Mouse (Mus musculus) heart, postnatal 0 days (tissue): ENCODE measurements at regions not wholly inside any gene's neighbourhood (a gene's known extent, or its start where the extent isn't known, plus 50 kb on each side); places are given as distances from the start of the nearest gene placed in this dataset.

ENCODE experiments used
- ATAC-seq: fragments of 200-750 bp; cut with Nextera tagmentation; 2 replicates; pipeline ENCODE4 v1.8.0; 2017; ENCODE audit warnings: low read depth, moderate number of reproducible peaks, moderate library complexity; ENCODE audit not compliant: insufficient read depth
- DNase-seq: peaks from one replicate; pipeline ENCODE4 v3.0.0-alpha.2; 2016; ENCODE audit warnings: low spot score
- H3K27ac ChIP-seq: fragments of 300-500 bp; sonication (generic); 2 replicates; pipeline ENCODE4 v1.5.1; 2014; ENCODE audit warnings: low read depth, mild to moderate bottlenecking
- H3K27me3 ChIP-seq: fragments of 300-500 bp; sonication (generic); 2 replicates; pipeline ENCODE4 v1.6.1; 2014; ENCODE audit warnings: low read length, mixed read lengths; ENCODE audit not compliant: control insufficient read depth, insufficient read depth
- H3K36me3 ChIP-seq: fragments of 300-500 bp; sonication (generic); replicated peaks from 2 replicates; pipeline ENCODE4 v1.6.1; 2014; ENCODE audit warnings: low read length, mixed read lengths; ENCODE audit not compliant: control insufficient read depth, insufficient read depth
- H3K4me1 ChIP-seq: fragments of 300-500 bp; sonication (generic); 2 replicates; pipeline ENCODE4 v1.6.1; 2014; ENCODE audit warnings: antibody characterized with exemption; ENCODE audit not compliant: control insufficient read depth, insufficient read depth
- H3K4me2 ChIP-seq: fragments of 300-500 bp; sonication (generic); 2 replicates; pipeline ENCODE4 v1.6.1; 2014; ENCODE audit warnings: low read depth, mild to moderate bottlenecking, low read length, moderate library complexity
- H3K4me3 ChIP-seq: fragments of 300-500 bp; sonication (generic); 2 replicates; pipeline ENCODE4 v1.5.1; 2014; ENCODE audit warnings: low read depth, low read length
- H3K9ac ChIP-seq: fragments of 300-500 bp; sonication (generic); replicated peaks from 2 replicates; pipeline ENCODE4 v1.6.1; 2014; ENCODE audit warnings: low read depth, low read length, mixed read lengths
- H3K9me3 ChIP-seq: fragments of 300-500 bp; sonication (generic); replicated peaks from 2 replicates; pipeline ENCODE4 v1.6.1; 2016; ENCODE audit warnings: low read length; ENCODE audit not compliant: control insufficient read depth
- CTCF ChIP-seq: IDR thresholded peaks from 2 replicates; pipeline ENCODE4 v1.5.1; 2016; ENCODE audit warnings: antibody characterized with exemption, control low read depth, low read depth
- EP300 ChIP-seq: IDR thresholded peaks from 2 replicates; pipeline ENCODE4 v1.6.1; 2016; ENCODE audit warnings: antibody characterized with exemption, low read depth
- WGBS: fragments of 180-500 bp; shearing (Covaris S2); extraction: QIAGEN DNeasy Blood & Tissue Kit; methylation state at CpG from one replicate; pipeline ENCODE4 v1.1.7; 2014; 5-methylcytosine and 5-hydroxymethylcytosine counted together

GRCm38 (mm10) chr3:121600841-121601240 lies 68.6 kb upstream of the Slc44a3 start:
- ATAC-seq (no peak), DNase-seq (no peak)
- Histone ChIP-seq H3K27ac (no peak overlapping the region), H3K9me3 (no peaks in the 10 kb centered on the region), H3K27me3 (no peaks in the 10 kb centered on the region), H3K9ac (no peak overlapping the region), H3K4me1 (no peaks in the 10 kb centered on the region), H3K4me2 (no peak overlapping the region), H3K4me3 (no peak overlapping the region), H3K36me3 (no peaks in the 10 kb centered on the region)
- TF ChIP-seq CTCF = no peak
- no peak for TF ChIP-seq EP300
- WGBS = 70% methylated on average over 10 of the region's 10 CpGs

GRCm38 (mm10) chr3:121600388-121600787 lies 68.2 kb upstream of the Slc44a3 start:
- ATAC-seq (no peak), DNase-seq (no peak)
- Histone ChIP-seq H3K36me3 (no peaks in the 10 kb centered on the region), H3K27me3 (no peaks in the 10 kb centered on the region), H3K9ac (no peak overlapping the region), H3K4me2 (no peak overlapping the region), H3K4me3 (no peak overlapping the region), H3K9me3 (no peaks in the 10 kb centered on the region), H3K27ac (no peak overlapping the region), H3K4me1 (no peaks in the 10 kb centered on the region)
- WGBS = 81% methylated on average over 4 of the region's 4 CpGs
- TF ChIP-seq EP300 (no peak), CTCF (no peak)

GRCm38 (mm10) chr3:121597988-121598387 lies 65.8 kb upstream of the Slc44a3 start:
- no peak overlapping the region for H3K4me3 ChIP-seq
- WGBS = 84% methylated on average over 4 of the region's 4 CpGs
- no peaks in the 10 kb centered on the region for H3K36me3 ChIP-seq
- no peaks in the 10 kb centered on the region for H3K27me3 ChIP-seq
- H3K4me1 ChIP-seq = no peaks in the 10 kb centered on the region
- no peaks in the 10 kb centered on the region for H3K9me3 ChIP-seq
- no peak overlapping the region for H3K9ac ChIP-seq
- ATAC-seq (no peak), DNase-seq (no peak)
- no peak overlapping the region for H3K27ac ChIP-seq
- TF ChIP-seq EP300 = no peak
- TF ChIP-seq CTCF = no peak
- no peak overlapping the region for H3K4me2 ChIP-seq

- Histone ChIP-seq H3K36me3 (no peaks in the 10 kb centered on the region), H3K9ac (no peak overlapping the region), H3K9me3 (no peaks in the 10 kb centered on the region), H3K4me1 (no peaks in the 10 kb centered on the region), H3K4me2 (no peak overlapping the region), H3K27ac (no peak overlapping the region), H3K4me3 (no peak overlapping the region), H3K27me3 (no peaks in the 10 kb centered on the region)
- 81% methylated on average over 5 of the region's 5 CpGs for WGBS
- DNase-seq (no peak), ATAC-seq (no peak)
- TF ChIP-seq CTCF (no peak), EP300 (no peak)
Measured at GRCm38 (mm10) chr3:121597203-121597602, 65.0 kb upstream of the Slc44a3 start.

GRCm38 (mm10) chr3:121594580-121594979 lies 62.4 kb upstream of the Slc44a3 start:
- no peak for TF ChIP-seq CTCF
- TF ChIP-seq EP300 = no peak
- ATAC-seq (no peak), DNase-seq (no peak)
- H3K27me3 ChIP-seq = no peaks in the 10 kb centered on the region
- no peaks in the 10 kb centered on the region for H3K36me3 ChIP-seq
- H3K27ac ChIP-seq = no peak overlapping the region
- H3K4me1 ChIP-seq = no peaks in the 10 kb centered on the region
- H3K4me2 ChIP-seq = no peak overlapping the region
- no peaks in the 10 kb centered on the region; the same call in 1 of the 2 replicates for H3K9me3 ChIP-seq
- no peak overlapping the region for H3K9ac ChIP-seq
- H3K4me3 ChIP-seq = no peak overlapping the region
- 47% methylated on average over 4 of the region's 4 CpGs for WGBS

- no peaks in the 10 kb centered on the region for H3K4me1 ChIP-seq
- no peak for ATAC-seq
- H3K9me3 ChIP-seq = no peaks in the 10 kb centered on the region; the same call in 1 of the 2 replicates
- no peak overlapping the region for H3K27ac ChIP-seq
- no peak overlapping the region for H3K4me3 ChIP-seq
- no peak overlapping the region for H3K4me2 ChIP-seq
- H3K36me3 ChIP-seq = no peaks in the 10 kb centered on the region
- 48% methylated on average over 8 of the region's 8 CpGs for WGBS
- no peak overlapping the region for H3K9ac ChIP-seq
- no peak for DNase-seq
- no peak for TF ChIP-seq CTCF
- TF ChIP-seq EP300 = no peak
- H3K27me3 ChIP-seq = no peaks in the 10 kb centered on the region
Measured at GRCm38 (mm10) chr3:121593598-121594117, 61.5 kb upstream of the Slc44a3 start.
